Mouse (Mus musculus) heart, postnatal 0 days (tissue): ENCODE measurements at regions not wholly inside any gene's neighbourhood (a gene's known extent, or its start where the extent isn't known, plus 50 kb on each side); places are given as distances from the start of the nearest gene placed in this dataset.

ENCODE experiments used
- CTCF ChIP-seq: IDR thresholded peaks from 2 replicates; pipeline ENCODE4 v1.5.1; 2016; ENCODE audit warnings: antibody characterized with exemption, control low read depth, low read depth
- EP300 ChIP-seq: IDR thresholded peaks from 2 replicates; pipeline ENCODE4 v1.6.1; 2016; ENCODE audit warnings: antibody characterized with exemption, low read depth

GRCm38 (mm10) chr16:53342153-53342552 is 888.3 kb upstream of the Alcam start:
- no peak for TF ChIP-seq EP300
- no peak for TF ChIP-seq CTCF
